Mouse (Mus musculus) layer of hippocampus, adult 8-10 months (tissue): ENCODE data around the gene Ankrd34c. TPM values are rescaled to one million over a fixed set of nuclear protein-coding genes. Genes with fewer than 3 reads are reported as not detected.

Experiments used
- DNase-seq, 2 experiments: peaks; one replicate each; pipeline ENCODE4 v3.0.0; 2022; ENCODE audit warnings: low spot score in 2 of 2
- total RNA-seq, 4 experiments: library from RNA; stranded (reverse); gene quantifications; 2 replicates each; pipeline ENCODE4 v1.2.4; 2022

The Ankrd34c gene
- total RNA-seq, 4 experiments from 2014 or later, result 1.9 to 2.7 (median 2.4) TPM

DNA sequence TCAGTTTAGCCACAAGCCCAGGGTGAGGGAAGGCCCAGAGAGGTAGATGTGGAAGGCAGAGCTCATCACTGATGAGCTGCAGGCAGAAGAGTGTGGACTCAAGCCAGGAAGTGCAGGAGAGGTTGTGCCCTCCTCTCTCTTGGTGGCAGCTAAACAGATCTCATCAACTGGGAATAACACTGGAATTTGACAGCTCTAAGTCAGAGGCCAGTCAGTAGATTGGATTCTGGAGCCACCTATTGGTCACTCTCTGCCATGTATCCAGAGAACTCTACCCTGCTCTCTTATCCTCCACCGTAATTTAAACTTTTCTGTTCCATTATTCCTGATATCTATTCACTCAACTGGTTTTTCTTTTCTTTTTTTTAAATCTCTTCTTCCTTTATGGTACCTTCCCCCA is 59.3 kb downstream of the Ankrd34c start:
- DNase-seq, result no peak

Other genes starting within 250 kb of the Ankrd34c start
- gene Minar1, start 115.3 kb downstream of the Ankrd34c start, total RNA-seq, result 1 to 10 TPM; 4.4 to 4.8 (median 4.5) TPM
- gene Tmed3, start 33.4 kb downstream of the Ankrd34c start, total RNA-seq, result 10 to 100 TPM; 28.7 to 43.1 (median 34.4) TPM
- 100 to 1,000 TPM; 449 to 518 (median 495) TPM for gene Rasgrf1, start 171.4 kb upstream of the Ankrd34c start, total RNA-seq